Mouse (Mus musculus) CH12F3 (cell line): ENCODE measurements around the gene Paxip1.

Experiments used
- in situ Hi-C: fragments of 300-500 bp; cut with MboI; formaldehyde crosslinking; loops from 2 replicates; pipeline ENCODE4 v1.14.3; 2020; ENCODE audit warnings: low sequenced_read_pairs

Paxip1 gene

GRCm38 (mm10) chr5:27731392-27731791 is 60.1 kb downstream of the Paxip1 start:
- in situ Hi-C loops, result no loop called here

GRCm38 (mm10) chr5:27730666-27731065 is 60.8 kb downstream of the Paxip1 start:
- in situ Hi-C loops, result no loop called here

GRCm38 (mm10) chr5:27724460-27724859 is 67.0 kb downstream of the Paxip1 start:
- in situ Hi-C loops, result no loop called here

GRCm38 (mm10) chr5:27719311-27719710 is 72.2 kb downstream of the Paxip1 start:
- in situ Hi-C loops, result no loop called here

- in situ Hi-C loops, result no loop called here
Observed at GRCm38 (mm10) chr5:27717301-27717700, 74.2 kb downstream of the Paxip1 start.

GRCm38 (mm10) chr5:27716026-27716425 is 75.5 kb downstream of the Paxip1 start:
- in situ Hi-C loops, result no loop called here

GRCm38 (mm10) chr5:27714356-27714755 is 77.1 kb downstream of the Paxip1 start:
- in situ Hi-C loops, result no loop called here

- in situ Hi-C loops, result no loop called here
Observed at GRCm38 (mm10) chr5:27711461-27712192, 79.9 kb downstream of the Paxip1 start.

- in situ Hi-C loops, result no loop called here
Observed at GRCm38 (mm10) chr5:27708209-27708608, 83.3 kb downstream of the Paxip1 start.

- in situ Hi-C loops, result no loop called here
Observed at GRCm38 (mm10) chr5:27707283-27707682, 84.2 kb downstream of the Paxip1 start.

- in situ Hi-C loops, result no loop called here
Observed at GRCm38 (mm10) chr5:27706551-27706950, 84.9 kb downstream of the Paxip1 start.

- in situ Hi-C loops, result no loop called here
Observed at GRCm38 (mm10) chr5:27705020-27705419, 86.5 kb downstream of the Paxip1 start.

- in situ Hi-C loops, result no loop called here
Observed at GRCm38 (mm10) chr5:27702482-27702881, 89.0 kb downstream of the Paxip1 start.
